In the genomic region with DNA sequence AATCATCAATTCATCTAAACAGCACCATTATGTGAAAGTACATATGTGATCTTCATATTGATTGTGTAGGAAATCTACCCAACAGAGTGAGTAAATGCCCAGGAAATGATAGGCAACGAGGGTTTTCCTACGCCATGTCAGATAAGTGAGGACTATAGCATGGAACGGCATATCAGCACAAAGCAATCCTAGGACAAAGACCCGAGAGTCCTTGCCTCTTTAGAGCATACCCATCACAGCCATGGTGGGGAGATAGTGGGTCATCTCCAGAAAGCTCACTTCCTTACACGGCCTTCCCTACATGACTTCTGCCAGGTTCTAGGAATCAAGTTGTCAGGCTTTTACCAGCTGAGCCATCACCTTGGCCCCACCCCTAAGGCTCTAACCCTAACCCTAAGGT, we compare ENCODE assay signal across 25 mouse cellular contexts.
DNase-seq lines count a peak whose midpoint lies in the region; ATAC-seq and TF ChIP-seq lines count a peak whose summit lies in the region.
"Had no signal": no experiment of that assay in that cellular context is flagged by ENCODE, and none has a peak within 500 bp of the region (broad histone marks: within the 10 kb centered on the region; RNA-seq: fewer than 3 reads in every experiment).

No protein-coding gene starts in this region.

- no peaks in the 10 kb centered on the region for H3K36me3 ChIP-seq in intestine, embryonic 15.5 days
- no peaks in the 10 kb centered on the region for H3K36me3 ChIP-seq in intestine, postnatal 0 days (ENCODE audit: control insufficient read depth, insufficient read depth)
- H3K36me3 ChIP-seq in small intestine, adult 2 months (ENCODE audit: control insufficient read depth, insufficient read depth, low read length), result no peaks in the 10 kb centered on the region
- no peaks in the 10 kb centered on the region for H3K36me3 ChIP-seq in midbrain, embryonic 10.5 days
- H3K36me3 ChIP-seq: embryonic facial prominence, embryonic 13.5 days; embryonic facial prominence, embryonic 15.5 days; forebrain, embryonic 10.5 days; forebrain, embryonic 12.5 days had no signal

- peak; percentile 74 for DNase-seq in heart, adult 11 months
- no peak for DNase-seq in heart, adult 18-20 months
- no peak for DNase-seq in midbrain, embryonic 10.5 days (ENCODE audit: low spot score)
- DNase-seq: adrenal gland, adult 2 months; adrenal gland, postnatal 10 days; adrenal gland, postnatal 25 days; B cell, adult 2 months; cerebellum, adult 11 months; cerebellum, adult 18-20 months; cerebellum, adult 8-10 months; cerebellum, adult 9-11 months; cerebellum, postnatal 14 days; cerebellum, postnatal 36 days; embryo, embryonic 11 days had no signal

- H3K4me2 ChIP-seq in intestine, embryonic 15.5 days (replicated peaks), result no peak overlapping the region
- H3K4me2 ChIP-seq in intestine, postnatal 0 days (replicated peaks; ENCODE audit: low read depth), result no peak overlapping the region; the same call in 1 of the 2 replicates
- H3K4me2 ChIP-seq: embryonic facial prominence, embryonic 13.5 days; embryonic facial prominence, embryonic 15.5 days; forebrain, embryonic 12.5 days had no signal

- no peaks in the 10 kb centered on the region for H3K27me3 ChIP-seq in intestine, embryonic 15.5 days (replicated peaks)
- H3K27me3 ChIP-seq in intestine, postnatal 0 days (replicated peaks; ENCODE audit: control insufficient read depth, insufficient read depth, low read length), result no peaks in the 10 kb centered on the region
- H3K27me3 ChIP-seq in small intestine, adult 2 months (ENCODE audit: control insufficient read depth, insufficient read depth, low read length), result no peaks in the 10 kb centered on the region
- no peaks in the 10 kb centered on the region for H3K27me3 ChIP-seq in midbrain, embryonic 10.5 days (ENCODE audit: low read depth, poor library complexity, severe bottlenecking)
- H3K27me3 ChIP-seq: embryonic facial prominence, embryonic 13.5 days; embryonic facial prominence, embryonic 15.5 days; forebrain, embryonic 12.5 days had no signal

- no peak for TF ChIP-seq POLR2A in small intestine, adult 2 months (IDR thresholded peaks at IDR 0.05; ENCODE audit: low read depth, low read length)

- H3K9me3 ChIP-seq in intestine, embryonic 15.5 days, result no peaks in the 10 kb centered on the region
- H3K9me3 ChIP-seq in intestine, postnatal 0 days (ENCODE audit: control insufficient read depth), result no peaks in the 10 kb centered on the region
- H3K9me3 ChIP-seq in midbrain, embryonic 10.5 days (replicated peaks), result no peaks in the 10 kb centered on the region
- H3K9me3 ChIP-seq: embryonic facial prominence, embryonic 13.5 days; embryonic facial prominence, embryonic 15.5 days; forebrain, embryonic 10.5 days; forebrain, embryonic 12.5 days had no signal

- H3K9ac ChIP-seq in intestine, embryonic 15.5 days, result no peak overlapping the region
- no peak overlapping the region for H3K9ac ChIP-seq in intestine, postnatal 0 days (ENCODE audit: low read depth, low read length)
- H3K9ac ChIP-seq: embryonic facial prominence, embryonic 13.5 days; embryonic facial prominence, embryonic 15.5 days; forebrain, embryonic 12.5 days had no signal

- 0 out of 2 replicates have a peak, but pooled peaks have one; percentile 23 for ATAC-seq in intestine, embryonic 15.5 days
- no peak for ATAC-seq in intestine, postnatal 0 days
- ATAC-seq: CD4-positive, CD25-positive, alpha-beta regulatory T cell, adult 4 months; forebrain, embryonic 14.5 days; forebrain, embryonic 16.5 days had no signal

- H3K4me3 ChIP-seq in intestine, embryonic 15.5 days (replicated peaks), result no peak overlapping the region
- no peak overlapping the region for H3K4me3 ChIP-seq in intestine, postnatal 0 days (ENCODE audit: low read depth, low read length)
- H3K4me3 ChIP-seq in small intestine, adult 2 months (ENCODE audit: low read depth, low read length), result no peak overlapping the region
- no peak overlapping the region for H3K4me3 ChIP-seq in midbrain, embryonic 10.5 days
- H3K4me3 ChIP-seq: embryonic facial prominence, embryonic 13.5 days; embryonic facial prominence, embryonic 15.5 days; erythroblast, embryonic 14.5 days; forebrain, embryonic 10.5 days; forebrain, embryonic 12.5 days had no signal

- 53% methylated on average over 5 of the region's 5 CpGs for WGBS in intestine, embryonic 15.5 days
- WGBS in intestine, postnatal 0 days, result 34% methylated on average over 5 of the region's 5 CpGs
- 47% methylated on average over 5 of the region's 5 CpGs for WGBS in small intestine, adult 2 months
- 81% methylated on average over 5 of the region's 5 CpGs for WGBS in midbrain, embryonic 10.5 days

- H3K27ac ChIP-seq in intestine, embryonic 15.5 days, result no peak overlapping the region
- H3K27ac ChIP-seq in intestine, postnatal 0 days (ENCODE audit: low read depth, low read length), result no peak overlapping the region
- H3K27ac ChIP-seq in small intestine, adult 2 months (ENCODE audit: insufficient read depth, low read depth, low read length), result peak overlapping the region; percentile 46; the same call in 1 of the 2 replicates
- no peak overlapping the region for H3K27ac ChIP-seq in midbrain, embryonic 10.5 days (replicated peaks)
- H3K27ac ChIP-seq: embryonic facial prominence, embryonic 13.5 days; embryonic facial prominence, embryonic 15.5 days; forebrain, embryonic 10.5 days; forebrain, embryonic 12.5 days had no signal

- no peaks in the 10 kb centered on the region for H3K4me1 ChIP-seq in intestine, embryonic 15.5 days (replicated peaks)
- H3K4me1 ChIP-seq in intestine, postnatal 0 days (replicated peaks; ENCODE audit: control insufficient read depth, insufficient read depth, low read length), result peaks cover 4% of the 10 kb centered on the region; the same call in 1 of the 2 replicates
- H3K4me1 ChIP-seq in small intestine, adult 2 months (ENCODE audit: control insufficient read depth, insufficient read depth, insufficient read length, low read length), result peaks cover 6% of the 10 kb centered on the region; the same call in 1 of the 2 replicates
- H3K4me1 ChIP-seq in midbrain, embryonic 10.5 days, result peaks cover 15% of the 10 kb centered on the region
- H3K4me1 ChIP-seq: embryonic facial prominence, embryonic 13.5 days; embryonic facial prominence, embryonic 15.5 days had no signal

- no peak for TF ChIP-seq CTCF in intestine, postnatal 0 days (IDR thresholded peaks at IDR 0.05; ENCODE audit: low read depth)
- no peak for TF ChIP-seq CTCF in small intestine, adult 2 months (IDR thresholded peaks at IDR 0.05; ENCODE audit: extremely low read depth, insufficient read length, insufficient replicate concordance, low read depth, low read length)
